29 mouse cellular contexts compared by ENCODE assay signal in the genomic region with DNA sequence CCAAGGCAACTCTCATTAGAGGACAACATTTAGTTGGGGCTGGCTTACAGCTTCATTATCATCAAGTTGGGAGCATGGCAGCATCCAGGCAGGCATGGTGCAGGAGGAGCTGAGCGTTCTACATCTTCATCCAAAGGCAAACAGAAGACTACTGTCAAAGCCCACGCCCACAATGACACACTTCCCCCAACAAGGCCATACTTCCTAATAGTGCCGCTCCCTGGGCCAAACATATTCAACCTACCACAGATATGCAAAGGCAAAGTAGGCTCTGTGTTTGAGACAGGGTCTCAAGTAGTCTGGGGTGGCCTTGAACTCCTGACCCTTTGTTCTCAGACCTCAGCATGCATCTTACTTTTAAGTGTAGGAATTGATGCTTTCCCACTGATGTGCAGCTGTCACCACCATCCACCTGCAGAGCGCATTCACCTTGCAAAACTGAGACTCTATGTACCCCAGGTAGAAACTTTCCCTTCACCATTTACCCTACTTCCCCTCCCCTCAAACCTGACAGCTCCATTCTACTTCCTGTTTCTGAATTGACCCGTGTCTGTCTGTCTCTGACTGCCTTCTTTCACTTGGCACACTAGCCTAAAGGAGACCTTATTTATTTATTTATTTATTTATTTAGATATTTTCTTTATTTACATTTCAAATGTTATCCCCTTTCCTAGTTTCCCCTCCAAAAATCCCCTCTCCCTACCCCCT. TPM values are rescaled to one million over a fixed set of nuclear protein-coding genes. Genes with fewer than 3 reads are reported as not detected.
A peak's percentile ranks its signal among the peaks of the same experiment; 100 is the strongest.
DNase-seq lines count a peak whose midpoint lies in the region; ATAC-seq and TF ChIP-seq lines count a peak whose summit lies in the region.
"Had no signal": no experiment of that assay in that cellular context is flagged by ENCODE, and none has a peak within 500 bp of the region (broad histone marks: within the 10 kb centered on the region; RNA-seq: fewer than 3 reads in every experiment).

No protein-coding gene starts in this region.

- H3K36me3 ChIP-seq in liver, adult 2 months (ENCODE audit: control insufficient read depth, insufficient read depth, low read length) = no peaks in the 10 kb centered on the region
- H3K36me3 ChIP-seq in liver, embryonic 11.5 days (ENCODE audit: control insufficient read depth, insufficient read depth, low read length) = no peaks in the 10 kb centered on the region
- H3K36me3 ChIP-seq in CH12.LX (replicated peaks in 1 of 2; ENCODE audit: control insufficient read depth in 1 of 2, insufficient read depth in 1 of 2, low read length in 1 of 2) = peaks cover 5 to 11% of the 10 kb centered on the region in 2 experiments
- H3K36me3 ChIP-seq in splenic B cell, adult 2 months (ENCODE audit: control insufficient read depth, insufficient read depth, low read length, poor library complexity, severe bottlenecking) = 0 out of 2 replicates have a peak, but pooled peaks cover 2% of the 10 kb centered on the region
- H3K36me3 ChIP-seq in embryonic facial prominence, embryonic 10.5 days (replicated peaks) = no peaks in the 10 kb centered on the region
- H3K36me3 ChIP-seq: hindbrain, embryonic 13.5 days; limb, embryonic 12.5 days; liver, embryonic 12.5 days; neural tube, embryonic 13.5 days had no signal

- peaks cover 12% of the 10 kb centered on the region for H3K4me1 ChIP-seq in liver, adult 2 months (ENCODE audit: control insufficient read depth, insufficient read depth, low read length)
- no peaks in the 10 kb centered on the region for H3K4me1 ChIP-seq in liver, embryonic 11.5 days (replicated peaks; ENCODE audit: control insufficient read depth, insufficient read depth, low read length)
- peaks cover 0 to 25% of the 10 kb centered on the region in 2 experiments; a peak in 2 of 4 replicates for H3K4me1 ChIP-seq in CH12.LX (ENCODE audit: control insufficient read depth in 1 of 2, insufficient read depth in 2 of 2)
- peaks cover 11% of the 10 kb centered on the region; the same call in 1 of the 2 replicates for H3K4me1 ChIP-seq in embryonic facial prominence, embryonic 10.5 days
- H3K4me1 ChIP-seq: liver, embryonic 12.5 days; neural tube, embryonic 13.5 days had no signal

- no peak overlapping the region for H3K4me3 ChIP-seq in liver, adult 2 months (ENCODE audit: insufficient read depth, low read depth, low read length)
- H3K4me3 ChIP-seq in liver, embryonic 11.5 days (ENCODE audit: low read depth, low read length) = no peak overlapping the region
- no peak overlapping the region for H3K4me3 ChIP-seq in CH12.LX (replicated peaks in 1 of 3; ENCODE audit: low read depth in 2 of 3, low read length in 2 of 3, poor library complexity in 1 of 3)
- no peak overlapping the region for H3K4me3 ChIP-seq in embryonic facial prominence, embryonic 10.5 days
- H3K4me3 ChIP-seq: erythroblast, embryonic 14.5 days; hindbrain, embryonic 13.5 days; limb, embryonic 12.5 days; liver, embryonic 12.5 days; myocyte; neural tube, embryonic 13.5 days had no signal

- TF ChIP-seq POLR2A in liver, adult 2 months (IDR thresholded peaks at IDR 0.05; ENCODE audit: extremely low read depth, insufficient read depth, low read length) = no peak
- no peak for TF ChIP-seq POLR2A in CH12.LX (IDR thresholded peaks at IDR 0.05; ENCODE audit: low read depth, low read length)

- no peak overlapping the region for H3K4me2 ChIP-seq in liver, embryonic 11.5 days
- no peak overlapping the region for H3K4me2 ChIP-seq in CH12.LX (ENCODE audit: insufficient read depth, low read depth, poor library complexity, severe bottlenecking)
- H3K4me2 ChIP-seq: heart, embryonic 11.5 days; hindbrain, embryonic 13.5 days; limb, embryonic 12.5 days; liver, embryonic 12.5 days; neural tube, embryonic 13.5 days had no signal

- H3K27ac ChIP-seq in liver, adult 2 months (replicated peaks; ENCODE audit: insufficient read depth, low read depth, low read length) = peak overlapping the region; percentile 78; the same call in 1 of the 2 replicates
- no peak overlapping the region for H3K27ac ChIP-seq in liver, embryonic 11.5 days (ENCODE audit: low read depth, low read length)
- H3K27ac ChIP-seq in CH12.LX (ENCODE audit: insufficient read depth, low read depth) = no peak overlapping the region
- no peak overlapping the region for H3K27ac ChIP-seq in embryonic facial prominence, embryonic 10.5 days (replicated peaks)
- H3K27ac ChIP-seq: hindbrain, embryonic 13.5 days; limb, embryonic 12.5 days; liver, embryonic 12.5 days; macrophage; neural tube, embryonic 13.5 days; stomach, postnatal 0 days had no signal

- TF ChIP-seq RAD21 in CH12.LX (IDR thresholded peaks at IDR 0.05; ENCODE audit: low read depth, low read length) = no peak

- no peak for DNase-seq in liver, adult 2 months (ENCODE audit: extremely low read depth, low read depth, low spot score)
- DNase-seq in liver, embryonic 11.5 days (ENCODE audit: low spot score) = no peak
- no peak for DNase-seq in CH12.LX (ENCODE audit: extremely low read depth)
- DNase-seq in R1 (ENCODE audit: low read depth, low spot score) = peak; percentile 77
- DNase-seq in splenic B cell, adult 2 months (ENCODE audit: low read depth, low spot score) = peak; percentile 54
- no peak for DNase-seq in embryonic facial prominence, embryonic 10.5 days (ENCODE audit: low spot score)
- DNase-seq in retina, postnatal 1 day = no peak
- DNase-seq: cerebellum, adult 18-20 months; cerebellum, postnatal 10 days; heart, postnatal 4 days; kidney, postnatal 14 days; liver, postnatal 0 days; lung, postnatal 10 days; right cerebral cortex, postnatal 14 days; thymus, adult 2 months; thymus, postnatal 36 days had no signal

- H3K79me2 ChIP-seq in liver, adult 2 months (ENCODE audit: control insufficient read depth, insufficient read depth, low read length) = no peaks in the 10 kb centered on the region
- no peaks in the 10 kb centered on the region for H3K79me2 ChIP-seq in CH12.LX (replicated peaks; ENCODE audit: control insufficient read depth, extremely low read depth, insufficient read depth, poor library complexity, severe bottlenecking)

- dilution Hi-C loops in CH12.LX (cut with MboI; ENCODE audit: extremely low pct_ligation_motif_present, extremely low pct_unique_long_range_greater_than_20kb, low sequenced_read_pairs) = no loop called here

- H3K27me3 ChIP-seq in liver, adult 2 months (ENCODE audit: control insufficient read depth, insufficient read depth, low read length) = no peaks in the 10 kb centered on the region
- no peaks in the 10 kb centered on the region for H3K27me3 ChIP-seq in liver, embryonic 11.5 days (replicated peaks; ENCODE audit: control insufficient read depth, insufficient read depth, low read length)
- H3K27me3 ChIP-seq in CH12.LX (replicated peaks) = no peaks in the 10 kb centered on the region
- H3K27me3 ChIP-seq in splenic B cell, adult 2 months (ENCODE audit: control insufficient read depth, insufficient read depth, low read length, poor library complexity, severe bottlenecking) = no peaks in the 10 kb centered on the region; the same call in 1 of the 2 replicates
- H3K27me3 ChIP-seq in embryonic facial prominence, embryonic 10.5 days (replicated peaks; ENCODE audit: low read depth, poor library complexity, severe bottlenecking) = no peaks in the 10 kb centered on the region
- H3K27me3 ChIP-seq: hindbrain, embryonic 13.5 days; limb, embryonic 12.5 days; liver, embryonic 12.5 days; neural tube, embryonic 13.5 days; Patski had no signal

- no peaks in the 10 kb centered on the region for H3K9me3 ChIP-seq in liver, embryonic 11.5 days (ENCODE audit: control insufficient read depth, low read length)
- no peaks in the 10 kb centered on the region for H3K9me3 ChIP-seq in CH12.LX (replicated peaks; ENCODE audit: low read length)
- H3K9me3 ChIP-seq in embryonic facial prominence, embryonic 10.5 days = no peaks in the 10 kb centered on the region
- H3K9me3 ChIP-seq: hindbrain, embryonic 13.5 days; limb, embryonic 12.5 days; liver, embryonic 12.5 days; neural tube, embryonic 13.5 days had no signal

- in situ Hi-C loops in CH12.LX (cut with MboI; ENCODE audit: low pct_ligation_motif_present, low pct_unique_long_range_greater_than_20kb, low sequenced_read_pairs) = no loop called here

- TF ChIP-seq CTCF in liver, adult 2 months (IDR thresholded peaks at IDR 0.05; ENCODE audit: low read depth, low read length) = no peak
- no peak for TF ChIP-seq CTCF in CH12.LX (conservative IDR thresholded peaks at IDR 0.05 in 1 of 2, IDR thresholded peaks at IDR 0.05 in 1 of 2; ENCODE audit: low read depth in 2 of 2, low read length in 2 of 2)

- H3K9ac ChIP-seq in liver, adult 2 months (ENCODE audit: low read depth, low read length) = no peak overlapping the region
- no peak overlapping the region for H3K9ac ChIP-seq in liver, embryonic 11.5 days (ENCODE audit: low read depth, low read length)
- no peak overlapping the region for H3K9ac ChIP-seq in CH12.LX (ENCODE audit: insufficient read depth, low read depth)
- H3K9ac ChIP-seq: hindbrain, embryonic 13.5 days; limb, embryonic 12.5 days; liver, embryonic 12.5 days; liver, postnatal 0 days; neural tube, embryonic 13.5 days had no signal

- no peak for ATAC-seq in liver, embryonic 11.5 days (replicated peaks; ENCODE audit: low FRiP score)
- ATAC-seq: forebrain, embryonic 16.5 days; intestine, embryonic 16.5 days; liver, embryonic 12.5 days; liver, postnatal 0 days; midbrain, embryonic 16.5 days; Patski had no signal

- TF ChIP-seq EP300 in CH12.LX (IDR thresholded peaks at IDR 0.05; ENCODE audit: low read length) = no peak

- 91% methylated on average over 5 of the region's 5 CpGs for WGBS in liver, adult 2 months
- WGBS in liver, embryonic 11.5 days = 81% methylated on average over 5 of the region's 5 CpGs
- 89% methylated on average over 5 of the region's 5 CpGs for WGBS in embryonic facial prominence, embryonic 10.5 days

TF ChIP-seq in CH12.LX, 34 proteins besides CTCF, POLR2A, EP300 and RAD21:
- peak; percentile 19; the same call in 1 of the 2 replicates for TF ChIP-seq ELF1 (IDR thresholded peaks at IDR 0.05; ENCODE audit: low read depth, low read length)
- no peak for TF ChIP-seq ZMIZ1 (IDR thresholded peaks at IDR 0.05; ENCODE audit: low read depth, low read length)

RNA-seq across cellular contexts. Expression of a gene that starts 40.5 kb away (rescaled TPM):
- total RNA-seq in liver, adult 2 months (2014; rRNA removed) = 6.5 and 7.0 TPM in 2 replicates
- 0.76 and 1.4 TPM in 2 replicates for polyA plus RNA-seq in liver, adult 2 months (2012; rRNA removed)
- 1.9 and 3.2 TPM in 2 replicates for polyA plus RNA-seq in liver, embryonic 11.5 days (2014; fragmentation: Nextera tagmentation; extraction: Ambion mirVana)
- total RNA-seq in CH12.LX (2012; rRNA removed) = 17.1 and 19.1 TPM in 2 replicates
- 23.0 and 23.7 TPM in 2 replicates for total RNA-seq in CH12.LX (2014; rRNA removed)
- polyA plus RNA-seq in CH12.LX (2012; ENCODE audit: insufficient read length, low read depth) = 6.0 and 6.4 TPM in 2 replicates
- 3.3 and 3.9 TPM in 2 replicates for polyA plus RNA-seq in embryonic facial prominence, embryonic 10.5 days (2016; fragmentation: Nextera tagmentation; extraction: Ambion mirVana)
- polyA plus RNA-seq: erythroblast, embryonic 14.5 days; macrophage had no signal

RNA-seq across cellular contexts. Expression of a gene that starts 40.7 kb away (rescaled TPM):
- 0.92 and 1.9 TPM in 2 replicates for total RNA-seq in liver, adult 2 months (2014; rRNA removed)
- 4.1 and 5.6 TPM in 2 replicates for polyA plus RNA-seq in liver, adult 2 months (2012; rRNA removed)
- polyA plus RNA-seq in liver, embryonic 11.5 days (2014; fragmentation: Nextera tagmentation; extraction: Ambion mirVana) = 6.4 and 8.5 TPM in 2 replicates
- 16.3 and 21.1 TPM in 2 replicates for total RNA-seq in CH12.LX (2012; rRNA removed)
- 9.9 and 12.3 TPM in 2 replicates for total RNA-seq in CH12.LX (2014; rRNA removed)
- 40.5 and 44.2 TPM in 2 replicates for polyA plus RNA-seq in CH12.LX (2012; ENCODE audit: insufficient read length, low read depth)
- 2.3 and 4.3 TPM in 2 replicates for polyA plus RNA-seq in embryonic facial prominence, embryonic 10.5 days (2016; fragmentation: Nextera tagmentation; extraction: Ambion mirVana)

Comparison
In these comparisons a context has a peak if more than half of its experiments do, and no peak if none do; other contexts are left out.
1. DNase-seq: peak in R1 (single experiment) and splenic B cell, adult 2 months (single experiment); none in liver, adult 2 months (single experiment), liver, embryonic 11.5 days (single experiment), CH12.LX (single experiment), embryonic facial prominence, embryonic 10.5 days (single experiment) and retina, postnatal 1 day (single experiment).